Mouse (Mus musculus) left cerebral cortex, adult 9 months (tissue): ENCODE measurements around the gene Rnf207.

Experiments used
- DNase-seq, 2 experiments: peaks; one replicate each; pipeline ENCODE4 v3.0.0; 2022; ENCODE audit warnings: low spot score in 2 of 2

The Rnf207 gene

GRCm38 (mm10) chr4:152328691-152329090 is 9.9 kb upstream of the Rnf207 start:
- DNase-seq = no peak

- DNase-seq = no peak
Observed at GRCm38 (mm10) chr4:152326543-152326942, 7.8 kb upstream of the Rnf207 start.

GRCm38 (mm10) chr4:152325574-152326411 is 7.0 kb upstream of the Rnf207 start, which contains the start of gene Rpl22:
TSS of gene Rpl22 (plus strand) at chr4:152325742.
- peak; percentile 92 to 97 for DNase-seq

GRCm38 (mm10) chr4:152324641-152325562 is 6.1 kb upstream of the Rnf207 start:
- DNase-seq = no peak

- DNase-seq = no peak
Observed at GRCm38 (mm10) chr4:152321464-152321863, 2.7 kb upstream of the Rnf207 start.

GRCm38 (mm10) chr4:152317631-152318033 is 1.2 kb downstream of the Rnf207 start:
- no peak for DNase-seq

GRCm38 (mm10) chr4:152315498-152316213 is 3.1 kb downstream of the Rnf207 start:
- no peak for DNase-seq

GRCm38 (mm10) chr4:152313934-152314333 is 4.9 kb downstream of the Rnf207 start:
- no peak for DNase-seq

GRCm38 (mm10) chr4:152313211-152313632 is 5.6 kb downstream of the Rnf207 start:
- no peak for DNase-seq

DNA sequence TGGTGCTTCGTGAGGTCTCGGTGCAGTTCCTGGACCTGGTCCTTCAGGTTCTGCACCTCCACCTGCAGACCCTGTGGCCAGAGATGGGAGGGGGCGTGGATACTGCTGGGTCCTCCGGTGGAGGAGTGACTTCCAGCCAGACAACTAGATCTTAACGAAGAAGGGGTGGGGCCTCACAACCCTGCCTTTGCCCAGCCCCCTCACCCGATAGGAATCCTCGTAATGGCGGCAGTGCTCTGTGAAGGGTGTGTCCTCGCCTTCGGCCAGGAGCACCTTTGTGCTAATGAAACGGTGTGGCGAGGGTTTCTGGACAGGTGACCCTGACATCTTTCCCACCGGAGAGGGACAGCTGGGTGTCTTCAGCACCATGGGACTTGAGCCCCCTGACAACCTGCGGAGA is 6.6 kb downstream of the Rnf207 start:
- no peak for DNase-seq

- no peak for DNase-seq
Observed at GRCm38 (mm10) chr4:152307542-152307941, 11.3 kb downstream of the Rnf207 start.

- no peak for DNase-seq
Observed at GRCm38 (mm10) chr4:152305991-152306390, 12.8 kb downstream of the Rnf207 start.

GRCm38 (mm10) chr4:152304685-152305084 is 14.1 kb downstream of the Rnf207 start:
- DNase-seq = no peak

DNA sequence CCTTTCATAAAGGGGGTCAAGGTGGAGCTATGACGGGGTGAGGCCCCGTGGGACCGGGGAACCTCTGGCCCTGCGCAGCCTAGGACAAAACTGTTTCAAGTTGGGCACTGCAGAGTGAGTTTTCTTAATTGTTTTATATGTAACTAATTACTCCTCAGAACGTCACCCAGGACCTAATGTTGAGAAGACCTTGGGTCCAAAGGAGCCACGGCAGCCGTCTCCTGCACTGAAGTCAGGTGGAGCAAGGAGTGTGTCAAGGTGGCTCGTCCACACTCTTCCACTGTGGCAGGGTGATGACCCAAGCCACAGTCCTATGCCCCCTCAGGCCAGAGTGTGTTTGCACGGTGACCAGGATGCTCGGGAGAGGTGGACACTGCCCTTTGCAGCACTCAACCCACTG is 15.6 kb downstream of the Rnf207 start:
- DNase-seq = no peak

- DNase-seq = no peak
Observed at GRCm38 (mm10) chr4:152302012-152302411, 16.8 kb downstream of the Rnf207 start.

DNA sequence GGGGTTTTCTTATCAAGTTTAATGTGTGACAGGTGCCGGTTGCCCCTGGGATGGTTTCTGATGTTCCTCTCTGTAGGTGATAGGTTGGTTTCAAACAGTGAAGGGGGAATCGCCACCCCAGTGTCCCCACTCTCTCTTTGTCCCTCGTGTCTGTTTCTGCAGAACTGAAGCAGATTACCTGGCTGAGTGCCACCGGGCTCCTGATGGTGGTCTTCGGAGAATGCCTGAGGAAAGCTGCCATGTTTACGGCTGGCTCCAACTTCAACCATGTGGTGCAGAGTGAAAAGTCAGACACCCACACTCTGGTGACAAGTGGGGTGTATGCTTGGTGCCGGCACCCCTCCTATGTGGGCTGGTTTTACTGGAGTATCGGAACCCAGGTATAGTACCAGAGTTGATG is 18.4 kb downstream of the Rnf207 start:
- no peak for DNase-seq

GRCm38 (mm10) chr4:152298836-152299235 is 20.0 kb downstream of the Rnf207 start:
- no peak for DNase-seq

DNA sequence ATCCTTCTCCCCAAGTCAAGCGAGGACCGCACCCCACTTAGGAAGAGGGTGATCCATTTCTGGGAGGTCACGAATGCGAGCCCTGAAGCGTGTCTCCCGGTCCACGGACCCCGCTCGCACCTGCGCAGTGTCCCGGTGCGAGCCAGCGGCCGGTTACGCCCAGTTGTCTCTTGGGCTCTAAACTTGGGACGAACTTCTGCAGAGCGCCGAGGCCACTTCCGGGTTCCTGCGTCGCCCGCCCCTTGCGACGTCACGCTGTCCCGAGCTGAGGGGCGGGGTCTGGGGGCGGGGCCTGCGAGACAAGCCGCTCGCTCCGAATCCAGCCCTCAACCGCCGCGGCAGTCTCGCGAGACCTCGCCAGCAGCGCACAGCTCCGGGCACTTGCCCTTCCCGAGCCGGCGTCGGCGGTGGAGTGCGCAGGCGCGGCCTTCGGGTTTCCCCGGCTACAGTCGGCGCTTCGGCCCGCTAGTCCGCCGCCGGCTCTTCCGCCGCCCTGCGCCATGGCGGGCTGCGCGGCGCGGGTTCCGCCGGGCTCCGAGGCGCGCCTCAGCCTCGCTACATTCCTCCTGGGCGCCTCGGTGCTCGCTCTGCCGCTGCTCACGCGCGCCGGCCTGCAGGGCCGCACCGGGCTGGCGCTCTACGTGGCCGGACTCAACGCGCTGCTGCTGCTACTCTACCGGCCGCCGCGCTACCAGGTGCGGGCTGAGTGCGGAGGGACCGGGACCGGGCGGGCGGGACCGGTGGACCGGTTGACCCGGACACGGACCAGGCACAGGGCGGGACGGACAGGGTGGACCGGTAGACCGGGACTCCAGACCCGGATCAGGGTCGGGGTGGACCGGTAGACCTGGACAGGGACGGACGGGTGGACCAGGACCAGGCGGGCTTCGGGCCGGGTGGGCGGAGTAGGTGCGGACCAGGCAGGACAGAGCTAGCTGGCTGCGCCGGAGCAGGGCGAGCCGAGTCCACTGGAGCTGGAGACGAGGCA is 21.6 kb downstream of the Rnf207 start, which contains the start of gene Icmt:
Gene Icmt (plus strand): TSS at position 354 of the 988 bp plus-strand sequence.
- DNase-seq = peak; percentile 93 to 98

DNA sequence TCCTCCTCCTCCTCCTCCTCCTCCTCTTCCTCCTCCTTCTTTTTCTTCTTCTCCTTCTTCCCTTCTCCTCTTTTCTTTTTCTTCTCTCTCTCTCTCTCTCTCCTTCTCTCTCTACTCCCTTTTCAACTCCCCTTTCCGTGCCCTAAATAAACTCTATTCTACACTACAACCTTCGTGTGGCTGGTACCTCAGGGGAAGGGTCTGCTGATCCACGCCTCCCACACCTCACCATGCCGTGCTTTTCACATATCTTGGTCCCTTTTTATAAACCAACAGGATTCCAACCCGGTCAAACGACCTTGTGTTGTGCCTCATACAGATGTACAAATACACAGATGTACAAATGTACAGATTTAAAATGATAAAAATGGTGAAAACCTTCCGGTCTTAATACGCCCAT is 22.4 kb downstream of the Rnf207 start:
- DNase-seq = no peak

- DNase-seq = no peak
Observed at GRCm38 (mm10) chr4:152295916-152296315, 22.9 kb downstream of the Rnf207 start.
